Mouse (Mus musculus): Measurements from ENCODE around the gene Gng7. TPM values are rescaled to one million over a fixed set of nuclear protein-coding genes. Genes with fewer than 3 reads are reported as not detected.
"Not testable (repeated sequence)": the region's sequence is repeated elsewhere in the genome, so short reads cannot be mapped to it uniquely, and the experiment has no call there.

Gene Gng7
- 0.18 and 2.2 TPM in 2 replicates for total RNA-seq (2017)

- peak; percentile 96 for ATAC-seq (replicated peaks; ENCODE audit: low read depth, poor library complexity, severe bottlenecking)
Measured at GRCm38 (mm10) chr10:81014393-81015384, at the start of gene Gng7. Gng7 (minus strand) TSS chr10:81014945.

- not testable (repeated sequence) for ATAC-seq (replicated peaks; ENCODE audit: low read depth, poor library complexity, severe bottlenecking)
Measured at GRCm38 (mm10) chr10:81064519-81064918, 49.8 kb upstream of the Gng7 start.

GRCm38 (mm10) chr10:81062710-81063109, 48.0 kb upstream of the Gng7 start:
- no peak for ATAC-seq (replicated peaks; ENCODE audit: low read depth, poor library complexity, severe bottlenecking)

- peak; percentile 97 for ATAC-seq (replicated peaks; ENCODE audit: low read depth, poor library complexity, severe bottlenecking)
Measured at GRCm38 (mm10) chr10:81059603-81060543, 45.1 kb upstream of the Gng7 start, which contains the start of gene Sgta. Sgta (minus strand) TSS chr10:81060181.

- no peak for ATAC-seq (replicated peaks; ENCODE audit: low read depth, poor library complexity, severe bottlenecking)
Measured at GRCm38 (mm10) chr10:81058896-81059295, 44.2 kb upstream of the Gng7 start.

GRCm38 (mm10) chr10:81057406-81058130, 42.8 kb upstream of the Gng7 start:
- no peak for ATAC-seq (replicated peaks; ENCODE audit: low read depth, poor library complexity, severe bottlenecking)

- not testable (repeated sequence) for ATAC-seq (replicated peaks; ENCODE audit: low read depth, poor library complexity, severe bottlenecking)
Measured at GRCm38 (mm10) chr10:81055802-81056340, 41.1 kb upstream of the Gng7 start.

- ATAC-seq (replicated peaks; ENCODE audit: low read depth, poor library complexity, severe bottlenecking): no peak
Measured at GRCm38 (mm10) chr10:81055169-81055568, 40.4 kb upstream of the Gng7 start.

GRCm38 (mm10) chr10:81052577-81052976, 37.8 kb upstream of the Gng7 start:
- ATAC-seq (replicated peaks; ENCODE audit: low read depth, poor library complexity, severe bottlenecking): no peak

GRCm38 (mm10) chr10:81051133-81051532, 36.4 kb upstream of the Gng7 start:
- ATAC-seq (replicated peaks; ENCODE audit: low read depth, poor library complexity, severe bottlenecking): peak; percentile 70

- peak; percentile 52 for ATAC-seq (replicated peaks; ENCODE audit: low read depth, poor library complexity, severe bottlenecking)
Measured at GRCm38 (mm10) chr10:81050645-81051044, 35.9 kb upstream of the Gng7 start.

GRCm38 (mm10) chr10:81045246-81045645, 30.5 kb upstream of the Gng7 start:
- not testable (repeated sequence) for ATAC-seq (replicated peaks; ENCODE audit: low read depth, poor library complexity, severe bottlenecking)

GRCm38 (mm10) chr10:81041458-81042175, 26.9 kb upstream of the Gng7 start:
- ATAC-seq (replicated peaks; ENCODE audit: low read depth, poor library complexity, severe bottlenecking): peak; percentile 48; the same call in 1 of the 2 replicates

GRCm38 (mm10) chr10:81036988-81037580, 22.3 kb upstream of the Gng7 start, which contains the start of gene Slc39a3:
Slc39a3 (minus strand) TSS chr10:81037426.
- ATAC-seq (replicated peaks; ENCODE audit: low read depth, poor library complexity, severe bottlenecking): peak; percentile 96

GRCm38 (mm10) chr10:81036251-81036650, 21.5 kb upstream of the Gng7 start:
- no peak for ATAC-seq (replicated peaks; ENCODE audit: low read depth, poor library complexity, severe bottlenecking)

- ATAC-seq (replicated peaks; ENCODE audit: low read depth, poor library complexity, severe bottlenecking): no peak
Measured at GRCm38 (mm10) chr10:81033586-81033985, 18.8 kb upstream of the Gng7 start.

- ATAC-seq (replicated peaks; ENCODE audit: low read depth, poor library complexity, severe bottlenecking): no peak
Measured at GRCm38 (mm10) chr10:81029031-81029430, 14.3 kb upstream of the Gng7 start.

GRCm38 (mm10) chr10:81028219-81028618, 13.5 kb upstream of the Gng7 start:
- ATAC-seq (replicated peaks; ENCODE audit: low read depth, poor library complexity, severe bottlenecking): no peak

Data from common myeloid progenitor, adult 5-6 weeks (primary cell).